Mouse (Mus musculus): ENCODE results near the gene Rrp15. TPM values are rescaled to one million over a fixed set of nuclear protein-coding genes. Genes with fewer than 3 reads are reported as not detected.

The Rrp15 gene
- polyA plus RNA-seq, 1 experiment from 2014 or later, result 93.2 TPM

DNA sequence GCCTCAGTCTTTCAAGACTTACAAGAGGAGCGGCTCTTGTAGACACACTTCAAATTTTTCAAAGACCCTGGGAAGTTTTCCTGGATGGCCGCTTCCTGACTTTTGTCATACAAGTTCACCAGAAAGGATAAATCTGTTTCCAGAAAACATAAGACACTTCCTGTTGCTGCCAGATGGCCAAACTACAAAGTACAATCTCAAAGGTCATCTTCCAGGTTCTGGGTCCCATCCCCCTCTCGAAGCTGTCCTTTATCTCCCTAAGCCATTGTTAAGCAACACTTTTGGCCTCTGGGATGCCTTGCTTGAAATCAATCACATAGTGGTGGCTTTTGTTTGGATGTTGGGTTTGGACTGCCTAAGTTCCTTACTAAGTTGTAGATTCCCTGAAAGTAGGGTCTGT is 65.1 kb downstream of the Rrp15 start:
- peaks cover 13% of the 10 kb centered on the region; the same call in 1 of the 2 replicates for H3K36me3 ChIP-seq
- no peaks in the 10 kb centered on the region for H3K27me3 ChIP-seq (ENCODE audit: low read depth, poor library complexity, severe bottlenecking)
- H3K4me3 ChIP-seq, result no peak overlapping the region
- DNase-seq (ENCODE audit: low spot score), result no peak
- 89% methylated on average over 3 of the region's 3 CpGs for WGBS
- H3K27ac ChIP-seq, result no peak overlapping the region
- no peaks in the 10 kb centered on the region for H3K9me3 ChIP-seq (replicated peaks)
- H3K4me1 ChIP-seq, result peaks cover 23% of the 10 kb centered on the region

DNA sequence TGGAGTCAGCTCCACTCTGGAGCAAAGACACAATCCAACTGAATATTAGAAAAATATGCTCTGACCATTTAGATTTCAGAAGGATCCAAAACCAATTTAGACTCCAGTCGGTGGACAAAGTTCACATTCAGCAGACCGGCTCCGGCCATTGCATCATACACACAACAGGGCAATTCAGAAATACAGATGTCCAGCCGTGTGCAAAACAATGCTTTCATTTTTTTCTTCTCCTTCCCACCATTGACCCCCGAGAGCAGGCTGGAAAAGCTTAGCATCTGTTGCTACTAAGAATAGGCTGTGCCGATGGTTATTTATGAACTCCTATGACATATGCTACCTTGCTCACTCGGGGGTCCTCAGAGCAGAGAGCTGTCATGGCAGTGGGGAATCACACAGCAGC is 66.6 kb downstream of the Rrp15 start:
- Histone ChIP-seq H3K9me3 (replicated peaks) (no peaks in the 10 kb centered on the region), H3K36me3 (peaks cover 13% of the 10 kb centered on the region; the same call in 1 of the 2 replicates), H3K4me3 (no peak overlapping the region), H3K27me3 (ENCODE audit: low read depth, poor library complexity, severe bottlenecking) (no peaks in the 10 kb centered on the region), H3K27ac (peak overlapping the region; percentile 64; the same call in 1 of the 2 replicates), H3K4me1 (peaks cover 24% of the 10 kb centered on the region)
- 59% methylated on average over 7 of the region's 7 CpGs for WGBS
- DNase-seq (ENCODE audit: low spot score), result no peak

DNA sequence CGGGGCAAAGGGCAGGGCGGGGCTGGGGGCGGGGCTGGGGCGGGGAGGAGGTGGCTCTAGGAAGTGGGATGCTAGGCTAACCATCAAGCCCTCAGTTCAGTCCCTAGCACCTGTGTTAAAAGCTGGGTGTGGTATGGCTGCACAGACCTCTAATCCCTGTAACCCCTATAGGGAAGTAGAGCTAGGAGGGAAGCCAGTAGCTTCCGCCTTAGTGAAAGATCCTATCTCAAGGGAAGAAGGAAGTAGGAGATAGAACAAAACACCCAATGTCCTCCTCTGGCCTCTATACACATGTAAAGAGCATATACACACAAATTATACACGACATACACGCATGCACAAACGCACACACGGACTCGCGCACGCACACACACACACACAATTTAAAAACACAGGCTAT is 71.5 kb downstream of the Rrp15 start:
- WGBS, result 83% methylated on average over 12 of the region's 12 CpGs

DNA sequence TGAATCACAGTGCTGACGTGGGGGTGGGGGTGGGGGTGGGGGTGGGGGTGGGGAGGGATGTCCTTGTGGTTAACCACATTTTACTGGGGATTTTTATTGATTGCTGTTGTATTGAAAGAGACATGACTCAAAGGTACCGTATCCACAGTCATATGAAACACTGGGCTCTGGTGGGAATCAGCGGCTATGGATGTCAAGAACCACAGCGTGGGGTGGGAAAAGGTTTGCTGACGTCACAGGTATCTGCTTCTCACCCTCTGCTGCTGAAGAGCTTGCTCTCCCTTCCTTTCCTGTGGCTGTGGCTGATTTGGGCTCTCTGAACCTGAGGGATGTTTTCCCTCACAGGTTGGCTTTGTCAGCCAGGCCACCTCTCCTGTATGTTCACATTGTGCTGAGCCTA is 73.0 kb downstream of the Rrp15 start:
- no peak for DNase-seq (ENCODE audit: low spot score)
- H3K36me3 ChIP-seq, result peaks cover 9% of the 10 kb centered on the region; the same call in 1 of the 2 replicates
- H3K9me3 ChIP-seq (replicated peaks), result no peaks in the 10 kb centered on the region
- no peak overlapping the region for H3K27ac ChIP-seq
- no peaks in the 10 kb centered on the region for H3K27me3 ChIP-seq (ENCODE audit: low read depth, poor library complexity, severe bottlenecking)
- H3K4me1 ChIP-seq, result peaks cover 27% of the 10 kb centered on the region
- no peak overlapping the region for H3K4me3 ChIP-seq
- 69% methylated on average over 5 of the region's 5 CpGs for WGBS

More for the DNA sequence above, 71.5 kb downstream of the Rrp15 start:
- Histone ChIP-seq H3K4me3 (no peak overlapping the region), H3K9me3 (replicated peaks) (no peaks in the 10 kb centered on the region), H3K4me1 (peaks cover 39% of the 10 kb centered on the region), H3K36me3 (peaks cover 5% of the 10 kb centered on the region; the same call in 1 of the 2 replicates), H3K27me3 (ENCODE audit: low read depth, poor library complexity, severe bottlenecking) (no peaks in the 10 kb centered on the region), H3K27ac (no peak overlapping the region)
- DNase-seq (ENCODE audit: low spot score), result no peak

DNA sequence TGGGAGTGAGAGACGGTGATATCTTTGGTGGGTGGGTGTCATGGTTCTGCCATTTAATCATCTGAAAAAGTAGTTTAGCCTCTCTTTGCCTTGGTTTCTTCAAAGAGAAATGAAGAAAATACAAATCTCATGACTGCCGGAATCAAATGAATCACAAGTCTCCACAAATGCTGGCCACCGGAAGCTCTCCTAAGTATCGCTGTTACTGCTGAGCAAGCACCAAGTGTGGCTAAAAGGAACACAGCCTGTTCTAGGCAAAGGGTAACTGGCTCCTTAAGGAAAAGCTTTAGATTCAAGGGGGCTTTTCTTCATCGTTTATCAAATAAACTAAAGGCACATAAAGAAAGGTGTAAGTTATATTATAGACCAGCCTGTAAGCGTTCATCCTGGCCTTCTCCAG is 73.9 kb downstream of the Rrp15 start:
- H3K27ac ChIP-seq, result no peak overlapping the region
- H3K4me1 ChIP-seq, result peaks cover 25% of the 10 kb centered on the region
- DNase-seq (ENCODE audit: low spot score), result no peak

DNA sequence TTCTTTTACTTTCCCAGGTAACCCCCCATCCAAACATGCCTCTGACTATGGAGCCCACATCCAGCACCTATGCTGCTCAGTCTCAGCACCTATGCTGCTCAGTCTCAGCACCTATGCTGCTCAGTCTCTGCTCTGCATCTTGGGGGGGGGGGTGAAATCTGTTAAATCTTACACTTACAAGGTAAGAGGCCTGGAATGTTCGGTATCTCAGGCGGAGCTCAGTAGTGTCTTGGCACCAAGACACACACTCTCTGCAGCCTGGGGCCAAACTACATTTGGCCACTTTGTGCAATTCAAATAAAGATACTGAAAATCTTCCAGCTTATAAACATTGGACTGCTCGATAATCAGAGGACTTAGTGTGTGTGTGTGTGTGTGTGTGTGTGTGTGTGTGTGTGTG is 74.5 kb downstream of the Rrp15 start:
- Histone ChIP-seq H3K27me3 (ENCODE audit: low read depth, poor library complexity, severe bottlenecking) (no peaks in the 10 kb centered on the region), H3K36me3 (peaks cover 9% of the 10 kb centered on the region; the same call in 1 of the 2 replicates), H3K27ac (no peak overlapping the region), H3K4me1 (peaks cover 25% of the 10 kb centered on the region), H3K9me3 (replicated peaks) (no peaks in the 10 kb centered on the region), H3K4me3 (no peak overlapping the region)
- DNase-seq (ENCODE audit: low spot score), result no peak
- 91% methylated on average over 3 of the region's 3 CpGs for WGBS

More for the DNA sequence above, 73.9 kb downstream of the Rrp15 start:
- Histone ChIP-seq H3K36me3 (peaks cover 9% of the 10 kb centered on the region; the same call in 1 of the 2 replicates), H3K27me3 (ENCODE audit: low read depth, poor library complexity, severe bottlenecking) (no peaks in the 10 kb centered on the region), H3K4me3 (no peak overlapping the region), H3K9me3 (replicated peaks) (no peaks in the 10 kb centered on the region)
- 94% methylated on average over 6 of the region's 6 CpGs for WGBS

DNA sequence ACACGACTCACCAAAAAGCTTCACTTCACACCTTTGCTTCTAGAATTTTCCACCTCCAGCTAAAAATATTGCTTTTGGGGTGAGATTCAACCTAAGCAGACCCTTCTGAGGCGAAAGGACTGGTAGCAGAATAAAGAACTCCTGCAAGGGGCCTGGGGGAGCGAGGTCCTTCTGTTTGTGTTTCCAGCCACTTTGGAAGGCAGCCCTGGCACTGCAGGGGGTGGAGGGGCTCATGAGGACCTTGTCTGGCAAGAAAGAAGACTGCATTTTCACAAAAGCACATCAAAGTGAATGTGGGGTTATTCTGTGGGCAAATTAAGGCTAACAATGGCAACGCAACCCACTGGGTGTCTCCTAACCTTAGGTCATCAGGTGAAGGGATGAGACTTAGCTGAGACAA is 76.0 kb downstream of the Rrp15 start:
- Histone ChIP-seq H3K27me3 (ENCODE audit: low read depth, poor library complexity, severe bottlenecking) (no peaks in the 10 kb centered on the region), H3K36me3 (peaks cover 9% of the 10 kb centered on the region; the same call in 1 of the 2 replicates), H3K27ac (no peak overlapping the region), H3K4me1 (peaks cover 22% of the 10 kb centered on the region), H3K4me3 (no peak overlapping the region), H3K9me3 (replicated peaks) (no peaks in the 10 kb centered on the region)
- no peak for DNase-seq (ENCODE audit: low spot score)
- 81% methylated on average over 4 of the region's 4 CpGs for WGBS

Other genes starting within 250 kb of the Rrp15 start
- 21.8 and 39.7 TPM in 2 replicates for gene Tgfb2, start 43.4 kb downstream of the Rrp15 start, polyA plus RNA-seq (2016; fragmentation: Nextera tagmentation; extraction: Ambion mirVana)
- gene D1Pas1, start 218.1 kb upstream of the Rrp15 start, polyA plus RNA-seq (2016; fragmentation: Nextera tagmentation; extraction: Ambion mirVana), result 0.09 and 0.16 TPM in 2 replicates